Mouse (Mus musculus) T-helper 2 cell (primary cell): ENCODE data around the gene Gars.

Source experiments
- in situ Hi-C: fragments of 300-600 bp; cut with MboI, MseI; formaldehyde crosslinking; loops from one replicate; pipeline ENCODE4 v1.15.1; 2025; ENCODE audit warnings: high pct_unique_total_duplicates

The Gars gene

GRCm38 (mm10) chr6:55093431-55094146 lies 55.8 kb downstream of the Gars start:
- in situ Hi-C loops: no loop called here

- in situ Hi-C loops: no loop called here
Observed at GRCm38 (mm10) chr6:55098030-55098429, 60.2 kb downstream of the Gars start.

DNA sequence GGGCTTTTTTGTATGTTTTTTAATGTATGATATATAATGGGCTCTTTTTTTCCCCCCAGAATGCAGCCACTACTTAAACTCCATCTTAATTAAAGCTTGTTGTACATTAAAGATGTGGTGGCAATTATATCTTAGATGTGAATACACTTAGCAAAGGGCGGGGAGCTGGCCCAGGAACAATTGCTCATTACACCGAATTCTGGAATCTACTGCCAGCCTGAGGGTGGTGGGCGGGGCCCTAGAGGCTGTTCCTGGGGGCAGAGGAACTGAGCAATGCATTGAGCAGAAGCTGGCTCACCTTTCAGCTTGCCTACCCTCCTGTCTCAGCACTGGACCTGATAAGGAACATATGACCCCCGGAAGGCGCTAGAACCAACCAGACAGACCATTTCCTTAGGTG lies 60.8 kb downstream of the Gars start:
- in situ Hi-C loops: no loop called here

GRCm38 (mm10) chr6:55108358-55108757 lies 70.6 kb downstream of the Gars start:
- in situ Hi-C loops: no loop called here

GRCm38 (mm10) chr6:55117325-55118109 lies 79.7 kb downstream of the Gars start:
- in situ Hi-C loops: no loop called here

DNA sequence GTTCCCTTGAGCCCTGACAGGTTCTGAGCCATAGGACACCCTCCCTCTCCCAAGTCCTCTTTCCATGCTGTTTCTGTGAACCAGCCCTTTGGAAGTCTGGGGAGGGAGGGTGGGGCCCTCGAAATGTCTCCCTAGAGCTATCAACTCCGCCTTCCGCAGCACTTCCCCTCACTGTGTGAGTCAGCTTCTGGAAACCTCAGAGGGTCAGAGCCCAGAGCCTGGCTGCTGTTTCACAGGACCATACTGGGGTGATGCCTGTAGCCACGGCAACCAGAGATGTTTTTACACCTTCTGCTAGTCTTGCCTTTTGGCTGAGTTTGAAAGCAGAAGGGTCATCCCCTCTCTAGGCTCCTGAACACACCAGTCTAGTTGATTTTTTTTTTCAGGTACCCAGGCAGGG lies 85.2 kb downstream of the Gars start:
- in situ Hi-C loops: no loop called here

- in situ Hi-C loops: no loop called here
Observed at GRCm38 (mm10) chr6:55126576-55126975, 88.8 kb downstream of the Gars start.

DNA sequence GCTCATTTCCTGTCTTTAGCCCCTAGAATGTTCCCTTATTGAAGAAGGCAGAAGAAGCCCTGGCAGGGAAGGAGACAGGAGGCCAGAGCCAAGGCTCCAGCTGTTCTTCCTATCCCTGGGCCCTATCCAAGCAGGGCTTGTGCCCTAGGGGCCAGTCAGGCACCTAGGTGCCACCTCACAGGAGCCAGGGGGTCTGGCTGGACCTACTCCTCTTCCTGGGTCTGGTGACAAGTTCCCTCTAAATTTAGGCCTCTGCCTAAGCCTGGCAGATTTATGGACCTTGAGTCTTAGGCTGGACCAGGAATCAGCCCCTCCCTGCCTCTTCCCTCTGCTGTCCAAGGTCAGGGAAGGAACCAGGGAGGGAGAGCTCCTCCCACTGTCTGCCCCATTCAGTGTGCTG lies 90.6 kb downstream of the Gars start:
- in situ Hi-C loops: no loop called here
